Mouse (Mus musculus) neural tube, embryonic 14.5 days (tissue): Measurements from ENCODE around the gene Dapl1. TPM values are rescaled to one million over a fixed set of nuclear protein-coding genes. Genes with fewer than 3 reads are reported as not detected.

Experiments used
- ATAC-seq: fragments of 200-750 bp; cut with Nextera tagmentation; 2 replicates; pipeline ENCODE4 v1.8.0; 2017; ENCODE audit warnings: low read depth, mild to moderate bottlenecking, moderate TSS enrichment, moderate library complexity
- H3K27ac ChIP-seq: fragments of 300-500 bp; sonication (generic); 2 replicates; pipeline ENCODE4 v1.5.1; 2014; ENCODE audit warnings: low read depth, mild to moderate bottlenecking, control low read depth, low read length, moderate library complexity, mixed read lengths
- H3K27me3 ChIP-seq: fragments of 300-500 bp; sonication (generic); 2 replicates; pipeline ENCODE4 v1.6.1; 2014; ENCODE audit warnings: low read length; ENCODE audit not compliant: control insufficient read depth, insufficient read depth
- H3K36me3 ChIP-seq: fragments of 300-500 bp; sonication (generic); 2 replicates; pipeline ENCODE4 v1.6.1; 2014; ENCODE audit warnings: low read length, mixed read lengths; ENCODE audit not compliant: control insufficient read depth, insufficient read depth
- H3K4me1 ChIP-seq: fragments of 300-500 bp; sonication (generic); 2 replicates; pipeline ENCODE4 v1.6.1; 2014; ENCODE audit warnings: low read length; ENCODE audit not compliant: control insufficient read depth, insufficient read depth
- H3K4me2 ChIP-seq: fragments of 300-500 bp; sonication (generic); 2 replicates; pipeline ENCODE4 v1.6.1; 2014; ENCODE audit warnings: mild to moderate bottlenecking, low read depth, low read length, control low read depth
- H3K4me3 ChIP-seq: fragments of 300-500 bp; sonication (generic); 2 replicates; pipeline ENCODE4 v1.5.1; 2014; ENCODE audit warnings: low read depth, low read length, control low read depth, mixed read lengths
- H3K9ac ChIP-seq: fragments of 300-500 bp; sonication (generic); replicated peaks from 2 replicates; pipeline ENCODE4 v1.6.1; 2014; ENCODE audit warnings: low read depth, mild to moderate bottlenecking, control low read depth, low read length, mixed read lengths
- H3K9me3 ChIP-seq: fragments of 300-500 bp; sonication (generic); 2 replicates; pipeline ENCODE4 v1.6.1; 2016; ENCODE audit warnings: low read length; ENCODE audit not compliant: control insufficient read depth
- WGBS: fragments of 180-500 bp; shearing (Covaris S2); extraction: QIAGEN DNeasy Blood & Tissue Kit; methylation state at CpG from one replicate; pipeline ENCODE4 v1.1.7; 2014; 5-methylcytosine and 5-hydroxymethylcytosine counted together
- polyA plus RNA-seq: library from polyadenylated mRNA; unstranded; fragments of >200 nt; fragmentation: Nextera tagmentation; extraction: Ambion mirVana; gene quantifications from 2 replicates; pipeline ENCODE4 v1.2.1, GENCODE M21; 2014

The Dapl1 gene
- polyA plus RNA-seq, 1 experiment from 2014 or later, result not detected

- ATAC-seq, result no peak
- 93% methylated on average over 6 of the region's 6 CpGs for WGBS
- no peak overlapping the region for H3K9ac ChIP-seq
- no peaks in the 10 kb centered on the region for H3K36me3 ChIP-seq
- no peaks in the 10 kb centered on the region for H3K4me1 ChIP-seq
- H3K4me2 ChIP-seq, result no peak overlapping the region
- H3K27me3 ChIP-seq, result no peaks in the 10 kb centered on the region
- no peak overlapping the region for H3K4me3 ChIP-seq
- H3K27ac ChIP-seq, result no peak overlapping the region
- H3K9me3 ChIP-seq, result no peaks in the 10 kb centered on the region
Observed at GRCm38 (mm10) chr2:59467976-59468375, 16.5 kb upstream of the Dapl1 start.

GRCm38 (mm10) chr2:59469590-59470245 is 14.7 kb upstream of the Dapl1 start:
- H3K36me3 ChIP-seq, result no peaks in the 10 kb centered on the region
- WGBS, result 63% methylated on average over 8 of the region's 8 CpGs
- no peak overlapping the region for H3K9ac ChIP-seq
- no peaks in the 10 kb centered on the region for H3K27me3 ChIP-seq
- no peak for ATAC-seq
- H3K9me3 ChIP-seq, result no peaks in the 10 kb centered on the region
- H3K27ac ChIP-seq, result no peak overlapping the region
- no peak overlapping the region for H3K4me3 ChIP-seq
- H3K4me2 ChIP-seq, result no peak overlapping the region
- H3K4me1 ChIP-seq, result no peaks in the 10 kb centered on the region

GRCm38 (mm10) chr2:59470326-59471031 is 14.0 kb upstream of the Dapl1 start:
- 67% methylated on average over 11 of the region's 11 CpGs for WGBS
- Histone ChIP-seq H3K4me3 (no peak overlapping the region), H3K27ac (no peak overlapping the region), H3K4me2 (no peak overlapping the region), H3K9ac (no peak overlapping the region), H3K4me1 (no peaks in the 10 kb centered on the region), H3K9me3 (no peaks in the 10 kb centered on the region), H3K27me3 (no peaks in the 10 kb centered on the region), H3K36me3 (no peaks in the 10 kb centered on the region)
- ATAC-seq, result no peak

- H3K9ac ChIP-seq, result no peak overlapping the region
- no peak overlapping the region for H3K4me3 ChIP-seq
- 59% methylated on average over 15 of the region's 15 CpGs for WGBS
- no peaks in the 10 kb centered on the region for H3K9me3 ChIP-seq
- no peaks in the 10 kb centered on the region for H3K4me1 ChIP-seq
- no peaks in the 10 kb centered on the region for H3K36me3 ChIP-seq
- no peak overlapping the region for H3K27ac ChIP-seq
- no peak overlapping the region for H3K4me2 ChIP-seq
- ATAC-seq, result no peak
- H3K27me3 ChIP-seq, result no peaks in the 10 kb centered on the region
Observed at GRCm38 (mm10) chr2:59471051-59471948, 13.2 kb upstream of the Dapl1 start.

- Histone ChIP-seq H3K9ac (no peak overlapping the region), H3K4me1 (no peaks in the 10 kb centered on the region), H3K27ac (no peak overlapping the region), H3K4me2 (no peak overlapping the region), H3K4me3 (no peak overlapping the region), H3K9me3 (no peaks in the 10 kb centered on the region), H3K36me3 (no peaks in the 10 kb centered on the region), H3K27me3 (no peaks in the 10 kb centered on the region)
- ATAC-seq, result no peak
- WGBS, result 92% methylated on average over 4 of the region's 4 CpGs
Observed at GRCm38 (mm10) chr2:59474336-59474735, 10.1 kb upstream of the Dapl1 start.

GRCm38 (mm10) chr2:59485080-59485479 is 627 bp downstream of the Dapl1 start:
- H3K4me1 ChIP-seq, result no peaks in the 10 kb centered on the region
- no peaks in the 10 kb centered on the region for H3K36me3 ChIP-seq
- H3K27me3 ChIP-seq, result no peaks in the 10 kb centered on the region
- no peak overlapping the region for H3K27ac ChIP-seq
- WGBS, result 73% methylated on average over 2 of the region's 2 CpGs
- no peak overlapping the region for H3K9ac ChIP-seq
- no peak overlapping the region for H3K4me2 ChIP-seq
- H3K4me3 ChIP-seq, result no peak overlapping the region
- no peak for ATAC-seq
- H3K9me3 ChIP-seq, result no peaks in the 10 kb centered on the region

- Histone ChIP-seq H3K27me3 (no peaks in the 10 kb centered on the region), H3K9ac (no peak overlapping the region)
- 0 out of 2 replicates have a peak, but pooled peaks have one; percentile 54 for ATAC-seq
Observed at GRCm38 (mm10) chr2:59485657-59486056, 1.2 kb downstream of the Dapl1 start.

GRCm38 (mm10) chr2:59486196-59486845 is 1.9 kb downstream of the Dapl1 start:
- Histone ChIP-seq H3K9ac (no peak overlapping the region), H3K4me1 (no peaks in the 10 kb centered on the region), H3K36me3 (no peaks in the 10 kb centered on the region), H3K4me3 (no peak overlapping the region), H3K27me3 (no peaks in the 10 kb centered on the region), H3K27ac (no peak overlapping the region), H3K4me2 (no peak overlapping the region), H3K9me3 (no peaks in the 10 kb centered on the region)
- 68% methylated on average over 6 of the region's 6 CpGs for WGBS
- no peak; the same call in 1 of the 2 replicates for ATAC-seq

More at GRCm38 (mm10) chr2:59485657-59486056, 1.2 kb downstream of the Dapl1 start:
- Histone ChIP-seq H3K4me2 (no peak overlapping the region), H3K27ac (no peak overlapping the region), H3K4me3 (no peak overlapping the region), H3K9me3 (no peaks in the 10 kb centered on the region), H3K4me1 (no peaks in the 10 kb centered on the region), H3K36me3 (no peaks in the 10 kb centered on the region)
- 38% methylated on average over 4 of the region's 4 CpGs for WGBS
